Mouse (Mus musculus) neural tube, embryonic 13.5 days (tissue): ENCODE results near the gene Zfp948. TPM values are rescaled to one million over a fixed set of nuclear protein-coding genes. Genes with fewer than 3 reads are reported as not detected.
"Not testable (repeated sequence)": the region's sequence is repeated elsewhere in the genome, so short reads cannot be mapped to it uniquely, and the experiment has no call there.

ENCODE experiments used
- ATAC-seq: fragments of 200-750 bp; cut with Nextera tagmentation; 2 replicates; pipeline ENCODE4 v1.8.0; 2017; ENCODE audit warnings: low read depth, mild to moderate bottlenecking, moderate TSS enrichment, moderate library complexity
- H3K27ac ChIP-seq: fragments of 300-500 bp; sonication (generic); replicated peaks from 2 replicates; pipeline ENCODE4 v1.5.1; 2015; ENCODE audit warnings: moderate library complexity, mild to moderate bottlenecking, inconsistent platforms
- H3K27me3 ChIP-seq: fragments of 300-500 bp; sonication (generic); 2 replicates; pipeline ENCODE4 v1.6.1; 2015; ENCODE audit warnings: mild to moderate bottlenecking, inconsistent platforms
- H3K36me3 ChIP-seq: fragments of 300-500 bp; sonication (generic); 2 replicates; pipeline ENCODE4 v1.6.1; 2015; ENCODE audit warnings: mild to moderate bottlenecking, inconsistent platforms
- H3K4me1 ChIP-seq: fragments of 300-500 bp; sonication (generic); replicated peaks from 2 replicates; pipeline ENCODE4 v1.6.1; 2015; ENCODE audit warnings: inconsistent platforms
- H3K4me2 ChIP-seq: fragments of 300-500 bp; sonication (generic); 2 replicates; pipeline ENCODE4 v1.6.1; 2015; ENCODE audit warnings: inconsistent platforms, mild to moderate bottlenecking, moderate library complexity
- H3K4me3 ChIP-seq: fragments of 300-500 bp; sonication (generic); 2 replicates; pipeline ENCODE4 v1.5.1; 2015; ENCODE audit warnings: mild to moderate bottlenecking, inconsistent platforms
- H3K9ac ChIP-seq: fragments of 300-500 bp; sonication (generic); 2 replicates; pipeline ENCODE4 v1.6.1; 2015; ENCODE audit warnings: moderate library complexity, mild to moderate bottlenecking, inconsistent platforms
- H3K9me3 ChIP-seq: fragments of 300-500 bp; sonication (generic); 2 replicates; pipeline ENCODE4 v1.6.1; 2016; ENCODE audit warnings: inconsistent platforms
- WGBS: fragments of 180-500 bp; shearing (Covaris S2); methylation state at CpG from one replicate; pipeline ENCODE4 v1.1.7; 2015; 5-methylcytosine and 5-hydroxymethylcytosine counted together
- polyA plus RNA-seq: library from polyadenylated mRNA; unstranded; fragments of >200 nt; fragmentation: Nextera tagmentation; extraction: Ambion mirVana; gene quantifications from 2 replicates; pipeline ENCODE4 v1.2.1, GENCODE M21; 2015

The Zfp948 gene
- polyA plus RNA-seq, 1 experiment from 2014 or later, result 20.3 TPM

DNA sequence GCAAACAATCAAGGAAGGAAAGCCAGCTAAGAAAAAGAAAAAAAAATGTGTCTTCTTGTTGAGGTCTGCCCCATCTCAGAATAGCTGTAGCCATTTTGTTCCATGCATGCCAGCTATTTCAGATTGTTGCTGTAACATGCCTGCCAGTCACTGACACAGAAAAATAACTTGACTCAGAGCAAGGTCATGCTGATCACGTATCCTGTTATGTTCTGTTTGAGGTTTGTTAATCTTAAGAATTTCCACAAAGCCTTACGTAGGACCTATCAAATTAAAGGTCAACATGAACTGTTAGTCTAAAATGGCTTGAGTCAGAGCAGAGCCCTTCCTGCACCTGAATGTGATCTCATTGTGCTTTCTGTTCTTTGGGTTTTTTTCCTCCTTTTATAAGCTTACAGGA is 30.1 kb upstream of the Zfp948 start:
- Histone ChIP-seq H3K27me3 (no peaks in the 10 kb centered on the region), H3K9me3 (no peaks in the 10 kb centered on the region), H3K36me3 (no peaks in the 10 kb centered on the region), H3K9ac (no peak overlapping the region), H3K4me3 (no peak overlapping the region), H3K4me2 (no peak overlapping the region), H3K27ac (no peak overlapping the region), H3K4me1 (peaks cover 21% of the 10 kb centered on the region)
- WGBS, result 83% methylated on average over 2 of the region's 2 CpGs
- ATAC-seq, result no peak

DNA sequence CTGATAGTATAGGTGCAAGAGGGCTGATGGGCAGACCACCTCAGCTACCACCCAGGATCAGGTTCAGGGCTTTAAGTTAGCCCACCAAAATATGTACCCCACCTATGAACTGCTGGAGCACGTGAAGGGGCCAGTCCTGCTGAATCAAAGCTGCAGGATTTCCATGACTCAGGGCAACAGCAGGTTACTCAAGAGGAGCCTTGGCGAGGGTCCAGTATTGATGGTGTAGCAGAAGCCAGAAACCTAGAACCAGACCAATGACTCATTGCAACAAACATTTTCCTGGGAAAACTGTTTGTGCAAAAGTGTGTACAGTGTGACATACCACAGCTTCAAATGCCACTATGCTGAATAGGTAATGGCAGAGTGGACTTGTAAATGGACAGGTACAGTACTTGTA is 9.0 kb upstream of the Zfp948 start:
- H3K9me3 ChIP-seq, result no peaks in the 10 kb centered on the region
- no peak overlapping the region for H3K4me2 ChIP-seq
- ATAC-seq, result no peak
- H3K27me3 ChIP-seq, result no peaks in the 10 kb centered on the region
- peaks cover 8% of the 10 kb centered on the region for H3K36me3 ChIP-seq
- no peaks in the 10 kb centered on the region for H3K4me1 ChIP-seq
- no peak overlapping the region for H3K4me3 ChIP-seq
- 92% methylated on average over 2 of the region's 2 CpGs for WGBS
- no peak overlapping the region for H3K9ac ChIP-seq
- H3K27ac ChIP-seq, result no peak overlapping the region

DNA sequence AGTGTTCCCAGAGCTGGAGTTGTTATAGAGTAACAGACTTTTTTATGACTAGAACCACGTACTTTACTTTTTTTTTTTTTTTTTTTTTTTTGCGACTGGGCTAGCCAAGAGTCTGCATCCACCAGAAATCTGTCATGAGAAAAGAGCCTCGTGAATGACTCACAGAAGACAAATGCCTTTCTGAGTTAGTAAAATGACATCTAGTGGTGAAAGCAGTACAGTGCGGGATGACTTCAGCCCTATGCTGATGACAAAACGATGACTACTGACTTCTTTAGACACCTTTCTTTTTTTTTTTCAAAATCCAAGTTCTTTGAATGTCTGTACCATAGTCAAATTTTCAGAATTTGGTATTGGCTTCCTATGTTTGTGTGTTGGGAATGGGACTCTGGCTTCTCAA is 588 bp upstream of the Zfp948 start:
- 8% methylated on average over 5 of the region's 5 CpGs for WGBS
- H3K4me1 ChIP-seq, result peaks cover 16% of the 10 kb centered on the region
- H3K9me3 ChIP-seq, result no peaks in the 10 kb centered on the region
- H3K27ac ChIP-seq, result peak overlapping the region; percentile 93
- H3K9ac ChIP-seq, result peak overlapping the region; percentile 87
- ATAC-seq, result peak; percentile 88
- H3K4me3 ChIP-seq, result peak overlapping the region; percentile 71
- peak overlapping the region; percentile 69 for H3K4me2 ChIP-seq
- H3K36me3 ChIP-seq, result no peaks in the 10 kb centered on the region
- H3K27me3 ChIP-seq, result no peaks in the 10 kb centered on the region

DNA sequence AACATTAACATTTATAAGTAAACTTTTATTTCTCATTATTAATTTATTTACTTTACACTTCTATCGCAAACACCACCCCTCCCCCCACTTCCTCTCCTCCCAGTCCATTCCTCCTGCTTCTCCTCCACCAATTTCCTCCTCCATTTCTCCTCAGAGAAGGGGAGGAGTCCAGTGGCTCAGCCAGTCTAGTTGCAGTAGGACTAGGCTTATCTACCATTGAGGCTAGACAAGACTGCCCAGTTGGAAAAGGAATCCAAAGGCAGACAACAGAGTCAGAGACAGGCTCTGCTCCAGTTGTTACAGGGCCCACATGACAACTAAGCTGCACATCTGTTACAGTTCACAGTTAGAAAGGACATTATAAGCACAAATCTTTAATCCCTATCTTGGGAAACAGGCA is 888 bp downstream of the Zfp948 start:
- peak overlapping the region; percentile 87; the same call in 1 of the 2 replicates for H3K9ac ChIP-seq
- 55% methylated on average over 1 of the region's 1 CpGs for WGBS
- no peak for ATAC-seq
- H3K4me2 ChIP-seq, result peak overlapping the region; percentile 69
- no peaks in the 10 kb centered on the region for H3K27me3 ChIP-seq
- H3K9me3 ChIP-seq, result no peaks in the 10 kb centered on the region
- H3K36me3 ChIP-seq, result peaks cover 4% of the 10 kb centered on the region; the same call in 1 of the 2 replicates
- no peak overlapping the region for H3K27ac ChIP-seq
- H3K4me1 ChIP-seq, result peaks cover 16% of the 10 kb centered on the region
- H3K4me3 ChIP-seq, result peak overlapping the region; percentile 71

DNA sequence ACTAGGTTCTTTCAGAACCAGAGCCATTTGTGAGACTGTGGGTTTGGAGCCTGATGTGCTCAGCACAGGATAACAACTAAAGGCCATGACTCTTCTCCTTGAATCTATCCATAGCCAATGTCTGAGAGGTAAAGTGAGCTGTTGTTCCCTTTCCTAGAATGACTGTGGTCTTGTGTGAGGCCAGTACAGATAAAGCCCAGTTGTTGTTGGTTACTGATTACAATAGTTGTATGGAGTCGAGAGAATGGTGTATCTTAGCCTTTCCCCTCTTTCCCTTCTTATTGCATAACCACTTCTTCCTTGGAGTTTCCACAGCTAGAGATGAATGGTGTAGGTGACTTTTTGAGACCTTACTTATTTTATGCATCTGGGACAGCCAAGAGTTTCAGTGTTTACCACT is 12.3 kb downstream of the Zfp948 start:
- 90% methylated on average over 1 of the region's 1 CpGs for WGBS
- ATAC-seq, result no peak
- no peak overlapping the region for H3K4me2 ChIP-seq
- no peak overlapping the region for H3K9ac ChIP-seq
- no peaks in the 10 kb centered on the region for H3K4me1 ChIP-seq
- no peak overlapping the region for H3K27ac ChIP-seq
- no peaks in the 10 kb centered on the region for H3K27me3 ChIP-seq
- peaks cover 52% of the 10 kb centered on the region for H3K36me3 ChIP-seq
- H3K9me3 ChIP-seq, result no peaks in the 10 kb centered on the region
- no peak overlapping the region for H3K4me3 ChIP-seq

DNA sequence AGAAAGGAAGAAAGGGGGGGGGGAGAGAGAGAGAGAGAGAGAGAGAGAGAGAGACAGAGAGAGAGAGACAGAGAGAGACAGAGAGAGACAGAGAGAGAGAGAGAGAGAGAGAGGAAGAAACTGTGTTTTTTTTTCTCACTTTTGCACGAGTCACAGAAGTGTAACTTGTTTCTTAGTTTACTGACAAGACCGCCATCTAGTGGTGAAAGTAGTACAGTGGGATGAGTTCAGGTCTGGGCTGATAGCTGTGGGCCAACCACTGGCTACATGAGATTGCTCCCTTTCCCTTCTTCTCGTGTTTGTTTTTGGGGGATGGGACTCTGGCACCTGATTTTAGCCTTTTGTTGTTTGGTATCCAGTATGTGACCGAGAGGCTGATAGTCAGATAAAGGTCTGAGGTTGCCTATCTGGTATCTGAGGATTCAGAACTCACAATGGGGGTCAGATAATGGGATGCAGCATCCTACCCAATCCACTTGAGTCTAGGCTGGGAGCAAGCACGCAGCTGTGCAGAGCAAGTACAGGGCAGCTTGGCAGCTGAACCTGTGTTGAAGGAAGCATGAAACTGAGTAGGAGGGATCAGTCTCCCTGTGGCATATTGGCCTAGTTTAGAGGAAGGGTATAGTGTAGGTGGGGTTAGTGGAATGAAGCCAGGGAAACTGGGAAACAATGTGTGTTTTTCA is 12.8 kb downstream of the Zfp948 start:
- 24% methylated on average over 5 of the region's 5 CpGs for WGBS
- Histone ChIP-seq H3K27me3 (no peaks in the 10 kb centered on the region), H3K9me3 (no peaks in the 10 kb centered on the region), H3K4me3 (no peak overlapping the region), H3K4me1 (no peaks in the 10 kb centered on the region), H3K9ac (no peak overlapping the region), H3K36me3 (peaks cover 50% of the 10 kb centered on the region), H3K27ac (no peak overlapping the region), H3K4me2 (no peak overlapping the region)
- 0 out of 2 replicates have a peak, but pooled peaks have one; percentile 23 for ATAC-seq

DNA sequence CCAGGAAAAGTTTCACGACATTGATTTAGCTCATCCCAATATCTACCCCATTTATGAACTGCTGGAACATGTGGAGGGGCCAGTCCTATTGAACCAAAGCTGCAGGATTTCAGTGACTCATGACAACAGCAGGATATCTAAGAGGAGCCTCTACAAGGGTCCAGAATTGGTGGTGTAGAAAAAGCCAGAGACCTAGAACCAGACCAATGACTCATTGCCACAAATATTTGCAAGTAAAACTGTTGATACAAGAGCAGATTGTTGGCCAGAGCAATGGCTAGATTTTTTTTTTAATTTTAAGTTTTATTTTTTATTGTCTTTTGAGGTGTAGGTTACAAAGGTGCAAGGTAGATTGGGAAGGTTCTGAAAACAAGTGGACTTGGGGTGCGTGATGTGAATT is 18.7 kb downstream of the Zfp948 start:
- Histone ChIP-seq H3K4me3 (no peak overlapping the region), H3K27ac (no peak overlapping the region), H3K4me1 (no peaks in the 10 kb centered on the region), H3K27me3 (no peaks in the 10 kb centered on the region), H3K9ac (no peak overlapping the region), H3K36me3 (peaks cover 59% of the 10 kb centered on the region), H3K9me3 (peaks cover 11% of the 10 kb centered on the region; the same call in 1 of the 2 replicates), H3K4me2 (no peak overlapping the region)
- no peak for ATAC-seq
- 97% methylated on average over 2 of the region's 2 CpGs for WGBS

DNA sequence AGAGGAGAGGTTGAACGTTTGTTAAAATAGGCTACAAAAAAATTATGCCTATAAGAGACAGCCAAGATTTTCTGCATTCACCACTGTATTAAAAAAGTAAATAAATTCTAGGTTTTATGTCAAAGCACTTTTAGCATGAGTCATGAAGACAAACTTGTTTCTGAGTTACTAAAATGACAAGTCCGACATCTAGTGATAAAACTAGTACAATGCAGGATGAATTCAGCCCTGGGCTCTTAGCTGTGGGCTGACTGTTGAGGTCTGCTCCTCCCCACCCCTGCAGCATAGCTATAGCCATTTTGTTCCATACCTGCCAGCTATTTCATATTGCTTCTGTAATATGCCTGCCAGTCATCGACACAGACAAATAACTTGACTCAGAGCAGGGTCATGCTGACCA is 49.5 kb downstream of the Zfp948 start:
- H3K4me1 ChIP-seq, result no peaks in the 10 kb centered on the region

DNA sequence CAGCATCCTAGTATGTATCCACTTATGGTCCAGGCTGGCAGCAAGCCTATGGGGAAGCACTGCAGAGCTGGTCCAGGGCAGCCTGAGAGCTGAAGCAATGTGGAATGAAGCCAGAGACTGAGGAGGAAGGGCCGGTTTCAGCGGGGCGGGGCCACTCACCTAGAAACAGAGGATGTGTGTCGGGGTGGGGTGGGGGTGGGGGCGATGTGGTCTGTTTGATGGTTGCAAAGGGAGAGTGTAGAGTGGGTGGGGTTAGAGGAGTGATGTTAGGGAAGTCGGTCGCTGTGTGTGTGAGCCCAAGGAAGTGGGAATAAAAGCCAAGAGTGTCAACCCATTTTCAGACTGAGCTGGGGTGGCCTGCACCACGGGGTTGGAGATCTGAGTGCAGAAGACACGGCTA is 50.5 kb downstream of the Zfp948 start:
- no peak for ATAC-seq
- H3K4me2 ChIP-seq, result no peak overlapping the region

More for the DNA sequence above, 49.5 kb downstream of the Zfp948 start:
- Histone ChIP-seq H3K27me3 (no peaks in the 10 kb centered on the region), H3K4me3 (no peak overlapping the region), H3K9me3 (no peaks in the 10 kb centered on the region), H3K9ac (no peak overlapping the region), H3K27ac (no peak overlapping the region), H3K36me3 (no peaks in the 10 kb centered on the region), H3K4me2 (no peak overlapping the region)
- WGBS, result 79% methylated on average over 3 of the region's 3 CpGs
- no peak for ATAC-seq

DNA sequence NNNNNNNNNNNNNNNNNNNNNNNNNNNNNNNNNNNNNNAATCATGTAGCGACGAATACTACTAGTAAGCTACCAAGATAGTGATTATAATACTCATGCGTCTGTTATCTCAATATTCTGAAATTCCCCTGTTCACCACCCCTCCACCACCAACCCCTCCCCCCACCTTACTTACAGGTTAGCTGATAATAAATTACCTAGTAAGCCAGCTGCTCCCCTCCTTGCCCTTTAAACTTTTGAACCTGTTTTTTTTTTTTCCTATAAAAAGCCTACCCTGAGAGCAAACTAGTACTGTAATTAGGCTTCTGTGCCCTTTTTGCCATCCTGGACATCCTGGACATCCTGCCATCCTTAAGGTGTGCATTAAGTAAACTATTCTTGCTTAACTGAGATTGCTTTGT is 56.8 kb downstream of the Zfp948 start:
- H3K9ac ChIP-seq, result no peak overlapping the region
- H3K4me2 ChIP-seq, result no peak overlapping the region
- no peaks in the 10 kb centered on the region for H3K4me1 ChIP-seq
- 0% methylated on average over 1 of the region's 3 CpGs for WGBS
- H3K27me3 ChIP-seq, result no peaks in the 10 kb centered on the region
- no peak overlapping the region for H3K27ac ChIP-seq
- no peaks in the 10 kb centered on the region for H3K9me3 ChIP-seq
- H3K36me3 ChIP-seq, result no peaks in the 10 kb centered on the region
- ATAC-seq, result no peak
- no peak overlapping the region for H3K4me3 ChIP-seq

More for the DNA sequence above, 50.5 kb downstream of the Zfp948 start:
- no peaks in the 10 kb centered on the region for H3K36me3 ChIP-seq
- no peak overlapping the region for H3K4me3 ChIP-seq
- no peaks in the 10 kb centered on the region for H3K9me3 ChIP-seq
- H3K27ac ChIP-seq, result no peak overlapping the region
- no peaks in the 10 kb centered on the region for H3K27me3 ChIP-seq
- H3K4me1 ChIP-seq, result no peaks in the 10 kb centered on the region
- WGBS, result 10% methylated on average over 9 of the region's 9 CpGs
- no peak overlapping the region for H3K9ac ChIP-seq

DNA sequence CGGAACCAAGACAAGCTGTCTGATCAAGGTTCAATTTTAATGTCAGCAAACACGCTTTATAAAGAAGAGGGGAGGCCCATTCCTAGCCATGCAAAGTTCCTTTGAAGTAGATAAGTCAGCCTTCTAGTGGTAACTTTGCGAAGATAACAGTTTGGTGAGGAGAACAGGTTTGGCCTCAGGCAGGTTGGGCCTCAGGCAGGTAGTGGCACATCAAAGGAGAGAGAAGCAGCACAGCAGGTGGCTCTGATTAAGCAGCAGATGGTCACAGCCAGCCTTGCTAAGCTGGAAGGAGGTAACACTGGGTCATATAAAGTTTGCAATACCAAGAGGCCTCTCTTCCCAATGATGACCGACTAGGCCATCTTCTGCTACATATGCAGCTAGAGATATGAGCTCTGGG is 69.0 kb downstream of the Zfp948 start:
- H3K27me3 ChIP-seq, ATAC-seq, H3K4me3 ChIP-seq, H3K36me3 ChIP-seq, H3K9ac ChIP-seq, H3K27ac ChIP-seq, H3K4me1 ChIP-seq, H3K4me2 ChIP-seq: not testable (repeated sequence)
- WGBS, result 70% methylated on average over 4 of the region's 4 CpGs
- H3K9me3 ChIP-seq, result peaks cover 13% of the 10 kb centered on the region; the same call in 1 of the 2 replicates
